Mouse (Mus musculus) kidney, embryonic 15.5 days (tissue): ENCODE measurements at regions not wholly inside any gene's neighbourhood (a gene's known extent, or its start where the extent isn't known, plus 50 kb on each side); places are given as distances from the start of the nearest gene placed in this dataset.

Experiments
- ATAC-seq: fragments of 200-750 bp; cut with Nextera tagmentation; replicated peaks from 2 replicates; pipeline ENCODE4 v1.8.0; 2017; ENCODE audit warnings: moderate TSS enrichment; ENCODE audit not compliant: low FRiP score
- H3K27ac ChIP-seq: fragments of 300-500 bp; sonication (generic); 2 replicates; pipeline ENCODE4 v1.5.1; 2015; ENCODE audit warnings: mild to moderate bottlenecking, inconsistent platforms
- H3K27me3 ChIP-seq: fragments of 300-500 bp; sonication (generic); 2 replicates; pipeline ENCODE4 v1.6.1; 2015; ENCODE audit warnings: inconsistent platforms
- H3K36me3 ChIP-seq: fragments of 300-500 bp; sonication (generic); 2 replicates; pipeline ENCODE4 v1.6.1; 2015; ENCODE audit warnings: inconsistent platforms
- H3K4me1 ChIP-seq: fragments of 300-500 bp; sonication (generic); 2 replicates; pipeline ENCODE4 v1.6.1; 2015; ENCODE audit warnings: inconsistent platforms
- H3K4me2 ChIP-seq: fragments of 300-500 bp; sonication (generic); 2 replicates; pipeline ENCODE4 v1.6.1; 2015; ENCODE audit warnings: moderate library complexity, mild to moderate bottlenecking, inconsistent platforms
- H3K4me3 ChIP-seq: fragments of 300-500 bp; sonication (generic); replicated peaks from 2 replicates; pipeline ENCODE4 v1.5.1; 2015; ENCODE audit warnings: mild to moderate bottlenecking, inconsistent platforms
- H3K9ac ChIP-seq: fragments of 300-500 bp; sonication (generic); 2 replicates; pipeline ENCODE4 v1.6.1; 2015; ENCODE audit warnings: mild to moderate bottlenecking, inconsistent platforms
- H3K9me3 ChIP-seq: fragments of 300-500 bp; sonication (generic); replicated peaks from 2 replicates; pipeline ENCODE4 v1.6.1; 2016; ENCODE audit warnings: inconsistent platforms
- WGBS: fragments of 180-500 bp; shearing (Covaris S2); methylation state at CpG from one replicate; pipeline ENCODE4 v1.1.7; 2015; ENCODE audit warnings: mixed read lengths; 5-methylcytosine and 5-hydroxymethylcytosine counted together

DNA sequence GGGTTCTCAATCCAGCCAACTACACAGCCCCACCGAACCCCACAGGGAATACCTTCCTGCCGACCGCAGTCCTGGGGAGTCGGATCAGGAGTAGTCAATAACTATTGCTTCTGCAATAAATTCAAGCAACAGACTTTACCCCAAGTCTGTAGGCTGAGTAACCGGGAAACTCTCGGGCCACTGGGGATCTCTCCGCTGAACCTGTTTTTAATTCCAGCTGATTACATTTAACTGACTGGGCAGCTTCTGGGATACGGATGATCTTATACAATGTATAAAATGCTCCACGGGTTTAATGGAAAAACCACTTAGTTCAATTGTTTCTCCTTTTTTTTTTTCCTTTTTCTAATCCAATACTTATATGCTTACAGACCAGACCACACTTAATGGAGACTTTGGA is 336.6 kb downstream of the Agtpbp1 start:
- H3K9me3 ChIP-seq: no peaks in the 10 kb centered on the region
- H3K27ac ChIP-seq: no peak overlapping the region
- no peaks in the 10 kb centered on the region; the same call in 1 of the 2 replicates for H3K27me3 ChIP-seq
- WGBS: 91% methylated on average over 9 of the region's 9 CpGs
- no peak overlapping the region for H3K4me3 ChIP-seq
- no peak overlapping the region for H3K4me2 ChIP-seq
- no peaks in the 10 kb centered on the region for H3K36me3 ChIP-seq
- 0 out of 2 replicates have a peak, but pooled peaks cover under 1% of the 10 kb centered on the region for H3K4me1 ChIP-seq
- ATAC-seq: no peak
- H3K9ac ChIP-seq: no peak overlapping the region

DNA sequence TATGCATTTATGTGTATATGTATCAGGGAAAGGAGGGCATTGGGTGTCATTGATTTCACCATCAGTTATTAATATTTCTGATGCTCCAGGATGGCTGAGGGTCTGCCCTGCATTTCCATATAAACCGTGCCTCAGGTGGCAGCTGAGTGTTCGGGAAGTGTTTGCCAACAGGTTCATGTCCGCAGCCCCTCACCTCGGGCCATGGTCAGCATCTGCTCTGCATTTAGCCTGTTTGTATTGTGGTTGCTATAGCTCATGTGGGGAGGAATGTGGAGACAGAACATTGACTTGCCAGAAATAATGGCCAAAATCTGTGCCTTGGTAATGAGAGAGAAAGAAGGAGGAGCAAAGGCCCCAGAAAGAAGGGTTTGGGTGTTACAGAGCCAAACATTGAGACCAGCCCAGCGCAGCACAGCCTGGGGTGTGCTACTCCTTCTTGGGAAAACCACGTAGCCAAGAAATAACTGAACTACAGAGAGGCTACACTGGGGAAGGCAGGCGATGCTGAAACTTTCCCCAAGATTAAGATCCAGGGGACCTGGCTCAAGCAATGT is 338.0 kb downstream of the Agtpbp1 start:
- no peak for ATAC-seq
- no peaks in the 10 kb centered on the region for H3K4me1 ChIP-seq
- H3K4me2 ChIP-seq: no peak overlapping the region
- no peaks in the 10 kb centered on the region for H3K36me3 ChIP-seq
- no peak overlapping the region for H3K4me3 ChIP-seq
- 89% methylated on average over 7 of the region's 7 CpGs for WGBS
- H3K27me3 ChIP-seq: no peaks in the 10 kb centered on the region; the same call in 1 of the 2 replicates
- H3K9ac ChIP-seq: no peak overlapping the region
- H3K9me3 ChIP-seq: no peaks in the 10 kb centered on the region
- no peak overlapping the region for H3K27ac ChIP-seq

DNA sequence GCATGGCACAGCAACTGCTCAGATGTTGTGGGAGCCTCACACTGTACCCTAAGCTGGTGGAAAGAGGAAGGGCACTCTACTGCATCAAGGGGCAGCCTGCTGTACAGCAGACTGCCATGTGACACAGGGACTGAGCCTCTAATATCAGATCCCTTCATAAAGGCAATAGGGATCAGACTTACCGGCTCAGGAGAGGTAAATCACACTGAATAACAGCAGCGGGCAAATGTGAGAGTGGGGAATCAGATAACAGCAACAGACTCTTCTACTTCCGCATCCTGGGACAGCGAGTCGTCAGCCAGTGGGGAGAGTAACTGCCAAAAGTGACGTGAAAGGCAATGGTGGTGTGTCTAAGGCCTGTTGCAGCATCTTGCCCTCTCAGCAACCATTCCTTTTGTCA is 339.0 kb downstream of the Agtpbp1 start:
- Histone ChIP-seq H3K4me3 (no peak overlapping the region), H3K36me3 (no peaks in the 10 kb centered on the region), H3K9me3 (no peaks in the 10 kb centered on the region), H3K27me3 (no peaks in the 10 kb centered on the region), H3K4me1 (no peaks in the 10 kb centered on the region), H3K9ac (no peak overlapping the region), H3K4me2 (no peak overlapping the region), H3K27ac (no peak overlapping the region)
- ATAC-seq: no peak
- 51% methylated on average over 6 of the region's 6 CpGs for WGBS

DNA sequence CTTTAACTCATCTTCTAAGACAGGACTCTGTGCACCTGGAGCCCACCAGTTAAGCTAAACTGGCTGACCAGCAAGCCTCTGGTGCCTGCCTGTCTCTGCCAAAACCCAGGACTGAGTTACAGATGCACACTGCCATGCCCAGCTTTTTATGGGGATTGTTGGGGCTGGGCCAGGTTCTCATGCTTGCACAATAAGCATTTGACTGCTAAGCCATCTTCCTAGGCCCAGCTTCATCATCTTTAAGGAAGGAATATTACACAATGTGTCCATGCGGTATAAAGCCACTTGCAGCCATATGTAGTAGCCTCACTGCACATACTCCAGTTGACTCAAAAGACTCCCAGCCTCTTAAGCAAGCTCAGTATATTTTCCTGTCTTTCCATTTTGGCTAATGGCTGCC is 340.4 kb downstream of the Agtpbp1 start:
- Histone ChIP-seq H3K4me3 (no peak overlapping the region), H3K36me3 (no peaks in the 10 kb centered on the region), H3K9me3 (no peaks in the 10 kb centered on the region), H3K9ac (no peak overlapping the region), H3K27ac (no peak overlapping the region), H3K27me3 (no peaks in the 10 kb centered on the region), H3K4me1 (no peaks in the 10 kb centered on the region), H3K4me2 (no peak overlapping the region)
- no peak for ATAC-seq
- WGBS: 92% methylated on average over 1 of the region's 1 CpGs

DNA sequence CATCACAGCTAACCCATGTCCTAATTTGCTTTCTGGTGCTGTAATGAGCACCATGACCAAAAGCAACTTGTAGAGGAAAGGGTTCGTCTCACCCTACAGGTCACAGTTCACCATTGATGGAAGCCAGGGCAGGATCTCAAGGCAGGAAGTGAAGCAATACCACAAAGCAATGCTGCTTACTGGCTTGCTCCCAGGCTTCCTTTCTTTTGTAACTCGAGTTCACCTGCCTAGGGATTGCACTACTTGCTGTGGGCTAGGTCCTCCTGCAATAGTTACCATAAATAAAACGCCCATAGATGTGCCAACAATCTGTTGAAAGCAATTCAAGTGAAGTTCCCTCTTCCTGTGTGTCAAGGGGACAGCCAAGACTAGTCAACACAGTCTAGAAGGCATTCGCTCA is 342.4 kb downstream of the Agtpbp1 start:
- WGBS: 60% methylated on average over 4 of the region's 4 CpGs
- Histone ChIP-seq H3K36me3 (no peaks in the 10 kb centered on the region), H3K9ac (no peak overlapping the region), H3K27ac (no peak overlapping the region), H3K9me3 (no peaks in the 10 kb centered on the region), H3K4me1 (no peaks in the 10 kb centered on the region), H3K4me2 (no peak overlapping the region), H3K27me3 (no peaks in the 10 kb centered on the region), H3K4me3 (no peak overlapping the region)
- no peak for ATAC-seq

DNA sequence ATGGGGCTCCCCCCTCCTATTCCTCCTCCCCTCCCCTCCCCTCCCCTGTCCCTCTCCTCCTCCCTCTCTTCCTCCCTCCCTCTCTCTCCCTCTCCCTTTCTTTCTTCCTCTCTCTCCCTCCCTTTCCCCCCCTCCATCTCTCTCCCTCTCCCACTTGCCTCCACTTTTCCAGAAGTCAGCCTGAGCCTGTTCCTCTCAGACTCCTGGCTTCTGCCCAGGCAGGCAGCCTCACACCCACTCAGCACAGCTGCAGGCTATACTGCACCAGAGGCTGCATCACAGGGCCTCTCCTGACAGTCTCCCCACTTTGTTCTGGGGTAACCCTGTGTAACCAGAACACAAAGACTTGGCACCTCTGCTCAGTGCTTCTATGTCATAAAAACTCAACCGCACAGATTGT is 346.3 kb downstream of the Agtpbp1 start:
- no peaks in the 10 kb centered on the region for H3K27me3 ChIP-seq
- 61% methylated on average over 1 of the region's 1 CpGs for WGBS
- no peaks in the 10 kb centered on the region for H3K4me1 ChIP-seq
- H3K9me3 ChIP-seq: no peaks in the 10 kb centered on the region
- H3K4me3 ChIP-seq: no peak overlapping the region
- no peak overlapping the region for H3K9ac ChIP-seq
- no peaks in the 10 kb centered on the region for H3K36me3 ChIP-seq
- no peak overlapping the region for H3K4me2 ChIP-seq
- no peak for ATAC-seq
- H3K27ac ChIP-seq: no peak overlapping the region

DNA sequence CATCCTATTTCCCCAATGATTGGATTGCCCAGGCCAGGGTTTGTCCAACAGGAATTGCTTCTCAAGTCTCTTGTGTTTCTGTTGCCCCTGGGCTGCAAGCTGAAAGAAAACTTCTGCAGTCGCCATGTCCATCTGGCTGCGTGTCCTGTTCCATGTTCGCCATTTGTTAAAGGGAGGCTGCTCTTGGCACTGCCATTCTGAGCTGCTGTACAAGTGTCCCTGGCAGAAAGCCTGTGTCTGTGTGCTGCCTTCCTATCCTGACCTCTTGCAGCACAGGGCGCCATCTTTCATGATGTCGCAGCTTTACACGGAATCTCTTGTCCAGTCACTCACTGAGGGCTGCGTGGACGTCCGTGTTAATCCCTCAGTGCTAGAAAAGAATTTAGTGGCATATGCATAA is 349.2 kb downstream of the Agtpbp1 start:
- Histone ChIP-seq H3K4me2 (no peak overlapping the region), H3K9ac (no peak overlapping the region), H3K27me3 (no peaks in the 10 kb centered on the region), H3K9me3 (no peaks in the 10 kb centered on the region), H3K4me3 (no peak overlapping the region), H3K36me3 (no peaks in the 10 kb centered on the region), H3K27ac (no peak overlapping the region), H3K4me1 (no peaks in the 10 kb centered on the region)
- ATAC-seq: no peak
- WGBS: 90% methylated on average over 9 of the region's 9 CpGs

DNA sequence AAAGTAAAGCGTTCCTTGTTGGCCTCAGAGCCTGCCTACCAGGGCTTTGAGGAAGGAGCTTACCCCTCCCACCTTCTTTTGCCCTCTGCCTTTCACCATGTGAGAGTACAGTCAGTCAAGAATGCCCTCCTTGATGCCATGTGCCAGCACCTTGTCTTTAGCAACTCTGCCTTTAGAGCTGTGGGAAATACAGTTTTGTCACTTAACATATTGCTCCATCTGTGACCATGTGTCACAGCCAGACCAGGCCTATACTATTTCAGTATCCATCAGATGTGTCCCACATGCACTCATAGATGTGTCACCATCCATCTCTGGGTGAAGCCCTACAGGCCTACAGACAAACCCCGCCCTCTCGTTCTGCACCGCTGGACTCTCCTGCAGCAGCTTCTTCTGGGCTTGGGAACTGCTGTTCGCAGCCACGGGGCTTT is 355.9 kb downstream of the Agtpbp1 start:
- H3K9me3 ChIP-seq: no peaks in the 10 kb centered on the region
- no peak overlapping the region for H3K4me3 ChIP-seq
- no peaks in the 10 kb centered on the region for H3K27me3 ChIP-seq
- WGBS: 84% methylated on average over 6 of the region's 6 CpGs
- H3K27ac ChIP-seq: no peak overlapping the region
- H3K4me2 ChIP-seq: no peak overlapping the region
- ATAC-seq: no peak
- H3K4me1 ChIP-seq: no peaks in the 10 kb centered on the region
- H3K36me3 ChIP-seq: no peaks in the 10 kb centered on the region
- H3K9ac ChIP-seq: no peak overlapping the region

DNA sequence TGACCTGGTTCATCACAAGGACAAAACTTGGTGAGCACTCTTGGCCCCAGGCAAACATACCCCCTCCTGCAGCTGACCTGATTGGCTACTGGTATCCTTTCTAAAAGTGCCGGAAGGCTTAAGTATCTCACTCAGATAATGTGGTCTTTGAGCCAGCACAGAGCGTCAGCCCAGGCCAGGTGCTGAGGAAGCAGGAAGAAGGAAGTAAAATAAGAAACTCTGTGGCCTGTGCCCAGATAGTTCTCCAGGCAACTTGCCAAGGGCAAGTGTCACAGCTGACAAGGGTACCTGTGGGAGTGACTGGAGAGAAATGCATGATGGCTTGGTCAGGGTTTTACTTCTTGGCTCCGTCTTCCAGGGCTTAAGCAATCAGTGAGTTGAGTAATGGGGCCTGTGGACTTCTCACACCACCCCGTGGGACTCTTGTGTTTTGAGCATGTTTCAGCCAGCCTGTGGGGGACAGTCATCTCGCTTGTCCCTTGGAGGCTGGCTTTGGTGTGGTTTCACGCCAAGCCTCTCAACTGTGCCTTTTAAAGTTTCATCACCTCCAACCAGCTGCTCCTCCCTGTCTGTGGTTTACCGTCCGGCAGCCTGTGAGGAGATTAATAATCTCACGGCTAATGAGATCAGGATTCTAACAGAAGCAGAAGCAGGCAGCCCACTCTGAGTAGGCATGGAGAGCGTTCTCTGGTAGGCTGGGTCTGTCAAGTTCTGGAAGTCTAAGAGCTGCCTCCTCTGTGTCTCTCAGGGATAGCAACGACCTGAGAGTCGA is 356.8 kb downstream of the Agtpbp1 start:
- H3K27ac ChIP-seq: no peak overlapping the region
- no peaks in the 10 kb centered on the region for H3K9me3 ChIP-seq
- 43% methylated on average over 12 of the region's 12 CpGs for WGBS
- H3K4me2 ChIP-seq: no peak overlapping the region
- H3K4me1 ChIP-seq: no peaks in the 10 kb centered on the region
- no peak for ATAC-seq
- H3K9ac ChIP-seq: no peak overlapping the region
- H3K27me3 ChIP-seq: no peaks in the 10 kb centered on the region
- H3K36me3 ChIP-seq: no peaks in the 10 kb centered on the region
- H3K4me3 ChIP-seq: no peak overlapping the region

DNA sequence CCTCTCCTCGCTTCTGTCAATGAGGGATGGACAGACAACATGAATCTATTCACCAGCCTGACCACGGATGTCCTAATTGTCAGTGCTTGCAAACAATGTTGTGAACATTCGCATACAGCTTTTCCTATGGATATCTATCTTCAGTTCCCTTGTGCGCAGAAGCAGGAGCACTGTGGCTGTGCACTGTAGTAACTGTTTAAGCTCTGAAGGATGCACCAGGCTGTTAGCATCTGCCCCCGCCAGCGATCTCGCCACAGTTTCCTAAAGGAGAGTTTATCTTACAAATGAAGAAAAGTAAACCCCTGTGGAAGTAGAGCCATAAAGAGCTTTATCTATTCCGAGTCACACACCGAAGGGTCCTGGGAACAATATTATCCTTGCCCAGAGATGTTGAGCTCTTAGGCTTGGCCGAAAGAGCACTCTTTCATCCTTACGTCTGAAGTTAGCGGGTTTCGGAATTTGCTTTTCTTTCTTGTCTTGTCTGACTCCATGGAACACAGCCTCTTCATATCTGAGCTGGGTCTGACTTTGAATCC is 357.4 kb downstream of the Agtpbp1 start:
- no peak overlapping the region for H3K4me2 ChIP-seq
- no peak overlapping the region for H3K9ac ChIP-seq
- no peak overlapping the region for H3K4me3 ChIP-seq
- no peaks in the 10 kb centered on the region for H3K36me3 ChIP-seq
- H3K27me3 ChIP-seq: no peaks in the 10 kb centered on the region
- WGBS: 88% methylated on average over 13 of the region's 13 CpGs
- ATAC-seq: no peak
- H3K9me3 ChIP-seq: no peaks in the 10 kb centered on the region
- no peaks in the 10 kb centered on the region for H3K4me1 ChIP-seq
- no peak overlapping the region for H3K27ac ChIP-seq

DNA sequence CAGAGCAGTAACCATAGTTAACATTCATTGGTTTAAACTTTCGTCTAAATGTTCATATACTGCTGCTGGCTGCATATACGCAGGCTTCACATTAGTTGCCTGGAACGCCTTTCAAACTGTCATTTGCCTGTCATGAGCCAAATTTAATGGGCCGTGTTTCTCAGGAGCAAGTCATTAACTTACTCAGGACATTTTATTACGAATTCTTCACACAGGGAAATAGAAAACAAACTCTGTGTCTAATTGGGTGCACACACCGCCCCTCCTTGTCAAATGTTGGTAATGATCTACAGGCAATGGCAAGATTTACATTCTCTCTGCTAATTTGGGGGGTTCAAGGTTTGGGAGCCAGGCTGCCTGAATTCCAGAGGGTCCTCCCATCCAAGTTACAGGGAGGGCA is 364.4 kb downstream of the Agtpbp1 start:
- no peaks in the 10 kb centered on the region for H3K27me3 ChIP-seq
- peak overlapping the region; percentile 24; the same call in 1 of the 2 replicates for H3K4me2 ChIP-seq
- no peak for ATAC-seq
- peaks cover 12% of the 10 kb centered on the region for H3K4me1 ChIP-seq
- 21% methylated on average over 6 of the region's 6 CpGs for WGBS
- H3K27ac ChIP-seq: no peak overlapping the region
- H3K9me3 ChIP-seq: no peaks in the 10 kb centered on the region
- H3K4me3 ChIP-seq: no peak overlapping the region
- no peak overlapping the region for H3K9ac ChIP-seq
- no peaks in the 10 kb centered on the region for H3K36me3 ChIP-seq

DNA sequence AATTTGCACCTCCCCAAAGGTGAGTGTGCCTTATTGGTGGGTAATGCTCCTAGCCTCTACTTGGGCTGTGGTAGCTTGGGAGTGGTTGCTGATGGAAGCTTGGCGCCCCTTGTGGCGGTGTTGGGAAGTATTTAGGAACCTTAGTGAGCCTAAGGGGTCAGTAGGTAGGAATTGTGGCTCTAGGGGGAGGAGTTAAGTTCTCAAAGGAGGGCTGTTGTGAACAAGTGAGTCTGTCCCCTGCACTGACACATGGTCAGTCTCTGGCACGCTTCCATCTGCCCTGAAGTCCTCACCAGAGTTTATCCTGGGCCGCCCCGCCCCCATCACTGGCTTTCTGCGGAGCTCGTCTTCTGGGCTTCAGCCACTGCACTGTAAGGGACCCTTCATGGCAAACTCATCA is 364.9 kb downstream of the Agtpbp1 start:
- Histone ChIP-seq H3K27ac (no peak overlapping the region), H3K4me2 (peak overlapping the region; percentile 24; the same call in 1 of the 2 replicates), H3K9me3 (no peaks in the 10 kb centered on the region), H3K4me3 (no peak overlapping the region), H3K27me3 (no peaks in the 10 kb centered on the region), H3K4me1 (peaks cover 12% of the 10 kb centered on the region), H3K9ac (no peak overlapping the region), H3K36me3 (no peaks in the 10 kb centered on the region)
- WGBS: 21% methylated on average over 7 of the region's 7 CpGs
- ATAC-seq: peak; percentile 74
